Mouse (Mus musculus): Measurements from ENCODE around the gene Dpp9. TPM values are rescaled to one million over a fixed set of nuclear protein-coding genes. Genes with fewer than 3 reads are reported as not detected.

Gene Dpp9
- polyA plus RNA-seq, 1 experiment from 2014 or later, result 45.0 TPM

- no peaks in the 10 kb centered on the region for H3K27me3 ChIP-seq (ENCODE audit: insufficient read depth, low read length)
- no peak overlapping the region for H3K4me3 ChIP-seq (ENCODE audit: low read length)
- no peaks in the 10 kb centered on the region for H3K4me1 ChIP-seq (ENCODE audit: insufficient read depth, low read length)
- H3K27ac ChIP-seq (ENCODE audit: low read length), result 0 out of 2 replicates have a peak overlapping the region, but pooled peaks have one; percentile 11
- H3K4me2 ChIP-seq (replicated peaks; ENCODE audit: low read depth, low read length), result no peak overlapping the region
- H3K9me3 ChIP-seq (ENCODE audit: low read length), result no peaks in the 10 kb centered on the region
- peaks cover 5% of the 10 kb centered on the region for H3K36me3 ChIP-seq (ENCODE audit: insufficient read depth, low read length)
- ATAC-seq (ENCODE audit: low FRiP score, low TSS enrichment), result no peak
- no peak overlapping the region for H3K9ac ChIP-seq (replicated peaks; ENCODE audit: low read length)
- 56% methylated on average over 9 of the region's 9 CpGs for WGBS
These were observed 47.2 kb downstream of the Dpp9 start for GRCm38 (mm10) chr17:56171456-56171855.

GRCm38 (mm10) chr17:56170636-56171035 is 48.1 kb downstream of the Dpp9 start:
- peak overlapping the region; percentile 10; the same call in 1 of the 2 replicates for H3K4me2 ChIP-seq (replicated peaks; ENCODE audit: low read depth, low read length)
- no peaks in the 10 kb centered on the region for H3K4me1 ChIP-seq (ENCODE audit: insufficient read depth, low read length)
- 64% methylated on average over 10 of the region's 10 CpGs for WGBS
- H3K27me3 ChIP-seq (ENCODE audit: insufficient read depth, low read length), result no peaks in the 10 kb centered on the region
- no peaks in the 10 kb centered on the region for H3K9me3 ChIP-seq (ENCODE audit: low read length)
- H3K36me3 ChIP-seq (ENCODE audit: insufficient read depth, low read length), result no peaks in the 10 kb centered on the region
- H3K9ac ChIP-seq (replicated peaks; ENCODE audit: low read length), result no peak overlapping the region
- no peak for ATAC-seq (ENCODE audit: low FRiP score, low TSS enrichment)
- H3K4me3 ChIP-seq (ENCODE audit: low read length), result no peak overlapping the region
- H3K27ac ChIP-seq (ENCODE audit: low read length), result peak overlapping the region; percentile 19

GRCm38 (mm10) chr17:56169830-56170229 is 48.9 kb downstream of the Dpp9 start:
- no peak overlapping the region for H3K4me3 ChIP-seq (ENCODE audit: low read length)
- 59% methylated on average over 6 of the region's 6 CpGs for WGBS
- H3K9ac ChIP-seq (replicated peaks; ENCODE audit: low read length), result no peak overlapping the region
- H3K27me3 ChIP-seq (ENCODE audit: insufficient read depth, low read length), result no peaks in the 10 kb centered on the region
- no peaks in the 10 kb centered on the region for H3K36me3 ChIP-seq (ENCODE audit: insufficient read depth, low read length)
- no peaks in the 10 kb centered on the region for H3K9me3 ChIP-seq (ENCODE audit: low read length)
- no peak overlapping the region for H3K4me2 ChIP-seq (replicated peaks; ENCODE audit: low read depth, low read length)
- H3K4me1 ChIP-seq (ENCODE audit: insufficient read depth, low read length), result no peaks in the 10 kb centered on the region
- peak overlapping the region; percentile 68 for H3K27ac ChIP-seq (ENCODE audit: low read length)
- peak; percentile 39; the same call in 1 of the 2 replicates for ATAC-seq (ENCODE audit: low FRiP score, low TSS enrichment)

- no peak overlapping the region for H3K27ac ChIP-seq (ENCODE audit: low read length)
- no peak overlapping the region for H3K4me2 ChIP-seq (replicated peaks; ENCODE audit: low read depth, low read length)
- peaks cover 9% of the 10 kb centered on the region; the same call in 1 of the 2 replicates for H3K4me1 ChIP-seq (ENCODE audit: insufficient read depth, low read length)
- no peaks in the 10 kb centered on the region for H3K9me3 ChIP-seq (ENCODE audit: low read length)
- no peak overlapping the region for H3K9ac ChIP-seq (replicated peaks; ENCODE audit: low read length)
- H3K36me3 ChIP-seq (ENCODE audit: insufficient read depth, low read length), result no peaks in the 10 kb centered on the region
- no peak for ATAC-seq (ENCODE audit: low FRiP score, low TSS enrichment)
- H3K27me3 ChIP-seq (ENCODE audit: insufficient read depth, low read length), result no peaks in the 10 kb centered on the region
- H3K4me3 ChIP-seq (ENCODE audit: low read length), result no peak overlapping the region
- 49% methylated on average over 11 of the region's 11 CpGs for WGBS
These were observed 53.0 kb downstream of the Dpp9 start for GRCm38 (mm10) chr17:56165671-56166070.

GRCm38 (mm10) chr17:56164510-56164909 is 54.2 kb downstream of the Dpp9 start:
- Histone ChIP-seq H3K9ac (replicated peaks; ENCODE audit: low read length) (no peak overlapping the region), H3K4me3 (ENCODE audit: low read length) (no peak overlapping the region), H3K27me3 (ENCODE audit: insufficient read depth, low read length) (no peaks in the 10 kb centered on the region), H3K36me3 (ENCODE audit: insufficient read depth, low read length) (no peaks in the 10 kb centered on the region), H3K4me2 (replicated peaks; ENCODE audit: low read depth, low read length) (no peak overlapping the region), H3K4me1 (ENCODE audit: insufficient read depth, low read length) (peaks cover 9% of the 10 kb centered on the region; the same call in 1 of the 2 replicates), H3K27ac (ENCODE audit: low read length) (no peak overlapping the region), H3K9me3 (ENCODE audit: low read length) (no peaks in the 10 kb centered on the region)
- ATAC-seq (ENCODE audit: low FRiP score, low TSS enrichment), result no peak
- WGBS, result 75% methylated on average over 3 of the region's 3 CpGs

GRCm38 (mm10) chr17:56163523-56164102 is 55.1 kb downstream of the Dpp9 start:
- WGBS, result 70% methylated on average over 6 of the region's 6 CpGs
- Histone ChIP-seq H3K9me3 (ENCODE audit: low read length) (no peaks in the 10 kb centered on the region), H3K4me1 (ENCODE audit: insufficient read depth, low read length) (peaks cover 9% of the 10 kb centered on the region; the same call in 1 of the 2 replicates), H3K4me2 (replicated peaks; ENCODE audit: low read depth, low read length) (peak overlapping the region; percentile 67), H3K4me3 (ENCODE audit: low read length) (peak overlapping the region; percentile 51), H3K27me3 (ENCODE audit: insufficient read depth, low read length) (no peaks in the 10 kb centered on the region), H3K27ac (ENCODE audit: low read length) (no peak overlapping the region), H3K9ac (replicated peaks; ENCODE audit: low read length) (0 out of 2 replicates have a peak overlapping the region, but pooled peaks have one; percentile 53), H3K36me3 (ENCODE audit: insufficient read depth, low read length) (no peaks in the 10 kb centered on the region)
- no peak for ATAC-seq (ENCODE audit: low FRiP score, low TSS enrichment)

GRCm38 (mm10) chr17:56162231-56162774 is 56.4 kb downstream of the Dpp9 start, which contains the start of gene Tnfaip8l1:
Gene Tnfaip8l1 (plus strand): TSS chr17:56162477.
- Histone ChIP-seq H3K4me2 (replicated peaks; ENCODE audit: low read depth, low read length) (peak within 1 kb of the TSS; percentile 67), H3K9ac (replicated peaks; ENCODE audit: low read length) (peak within 1 kb of the TSS; percentile 53), H3K4me1 (ENCODE audit: insufficient read depth, low read length) (peaks cover 9% of the 10 kb centered on the region; the same call in 1 of the 2 replicates), H3K9me3 (ENCODE audit: low read length) (no peaks in the 10 kb centered on the region), H3K27ac (ENCODE audit: low read length) (0 out of 2 replicates have a peak within 1 kb of the TSS, but pooled peaks have one; percentile 39), H3K36me3 (ENCODE audit: insufficient read depth, low read length) (no peaks in the 10 kb centered on the region), H3K27me3 (ENCODE audit: insufficient read depth, low read length) (peaks cover 7% of the 10 kb centered on the region; the same call in 1 of the 2 replicates), H3K4me3 (ENCODE audit: low read length) (peak within 1 kb of the TSS; percentile 51)
- WGBS, result 1% methylated on average over 30 of the region's 30 CpGs
- ATAC-seq (ENCODE audit: low FRiP score, low TSS enrichment), result peak; percentile 97

- Histone ChIP-seq H3K4me1 (ENCODE audit: insufficient read depth, low read length) (peaks cover 9% of the 10 kb centered on the region; the same call in 1 of the 2 replicates), H3K9ac (replicated peaks; ENCODE audit: low read length) (no peak overlapping the region), H3K4me2 (replicated peaks; ENCODE audit: low read depth, low read length) (no peak overlapping the region), H3K9me3 (ENCODE audit: low read length) (no peaks in the 10 kb centered on the region), H3K27me3 (ENCODE audit: insufficient read depth, low read length) (peaks cover 9% of the 10 kb centered on the region), H3K27ac (ENCODE audit: low read length) (no peak overlapping the region), H3K4me3 (ENCODE audit: low read length) (no peak overlapping the region), H3K36me3 (ENCODE audit: insufficient read depth, low read length) (no peaks in the 10 kb centered on the region)
- WGBS, result 1% methylated on average over 9 of the region's 9 CpGs
- ATAC-seq (ENCODE audit: low FRiP score, low TSS enrichment), result peak; percentile 20; the same call in 1 of the 2 replicates
These were observed 59.0 kb downstream of the Dpp9 start for GRCm38 (mm10) chr17:56159729-56160128.

- peaks cover 47% of the 10 kb centered on the region for H3K27me3 ChIP-seq (ENCODE audit: insufficient read depth, low read length)
- no peaks in the 10 kb centered on the region for H3K9me3 ChIP-seq (ENCODE audit: low read length)
- ATAC-seq (ENCODE audit: low FRiP score, low TSS enrichment), result 0 out of 2 replicates have a peak, but pooled peaks have one; percentile 21
- no peak overlapping the region for H3K4me3 ChIP-seq (ENCODE audit: low read length)
- H3K4me2 ChIP-seq (replicated peaks; ENCODE audit: low read depth, low read length), result no peak overlapping the region
- no peaks in the 10 kb centered on the region for H3K4me1 ChIP-seq (ENCODE audit: insufficient read depth, low read length)
- 27% methylated on average over 9 of the region's 9 CpGs for WGBS
- no peaks in the 10 kb centered on the region for H3K36me3 ChIP-seq (ENCODE audit: insufficient read depth, low read length)
- no peak overlapping the region for H3K27ac ChIP-seq (ENCODE audit: low read length)
- no peak overlapping the region for H3K9ac ChIP-seq (replicated peaks; ENCODE audit: low read length)
These were observed 65.1 kb downstream of the Dpp9 start for GRCm38 (mm10) chr17:56153643-56154042.

- Histone ChIP-seq H3K9me3 (ENCODE audit: low read length) (no peaks in the 10 kb centered on the region), H3K27me3 (ENCODE audit: insufficient read depth, low read length) (peaks cover 74% of the 10 kb centered on the region), H3K4me1 (ENCODE audit: insufficient read depth, low read length) (no peaks in the 10 kb centered on the region), H3K9ac (replicated peaks; ENCODE audit: low read length) (no peak overlapping the region), H3K4me2 (replicated peaks; ENCODE audit: low read depth, low read length) (no peak overlapping the region), H3K36me3 (ENCODE audit: insufficient read depth, low read length) (no peaks in the 10 kb centered on the region), H3K27ac (ENCODE audit: low read length) (no peak overlapping the region), H3K4me3 (ENCODE audit: low read length) (no peak overlapping the region)
- 47% methylated on average over 2 of the region's 2 CpGs for WGBS
- ATAC-seq (ENCODE audit: low FRiP score, low TSS enrichment), result no peak
These were observed 68.8 kb downstream of the Dpp9 start for GRCm38 (mm10) chr17:56149897-56150296.
